Mouse (Mus musculus) adrenal gland, adult 8-10 months (tissue): Measurements from ENCODE around the gene Phactr1. TPM values are rescaled to one million over a fixed set of nuclear protein-coding genes. Genes with fewer than 3 reads are reported as not detected.

ENCODE experiments used
- DNase-seq: peaks from one replicate; pipeline ENCODE4 v3.0.0; 2022
- total RNA-seq, 4 experiments: library from RNA; stranded (reverse); gene quantifications; 2 replicates each; pipeline ENCODE4 v1.2.4; 2022

Gene Phactr1
- total RNA-seq, 4 experiments from 2014 or later: 7.6 to 17.8 (median 12.5) TPM

- no peak for DNase-seq
These were observed 362.3 kb downstream of the Phactr1 start for GRCm38 (mm10) chr13:43042766-43043165.

GRCm38 (mm10) chr13:43048553-43048952 is 368.1 kb downstream of the Phactr1 start:
- DNase-seq: no peak

- DNase-seq: no peak
These were observed 372.8 kb downstream of the Phactr1 start for GRCm38 (mm10) chr13:43053201-43053600.

- no peak for DNase-seq
These were observed 374.7 kb downstream of the Phactr1 start for GRCm38 (mm10) chr13:43055136-43055535.

GRCm38 (mm10) chr13:43057104-43057503 is 376.7 kb downstream of the Phactr1 start:
- no peak for DNase-seq

DNA sequence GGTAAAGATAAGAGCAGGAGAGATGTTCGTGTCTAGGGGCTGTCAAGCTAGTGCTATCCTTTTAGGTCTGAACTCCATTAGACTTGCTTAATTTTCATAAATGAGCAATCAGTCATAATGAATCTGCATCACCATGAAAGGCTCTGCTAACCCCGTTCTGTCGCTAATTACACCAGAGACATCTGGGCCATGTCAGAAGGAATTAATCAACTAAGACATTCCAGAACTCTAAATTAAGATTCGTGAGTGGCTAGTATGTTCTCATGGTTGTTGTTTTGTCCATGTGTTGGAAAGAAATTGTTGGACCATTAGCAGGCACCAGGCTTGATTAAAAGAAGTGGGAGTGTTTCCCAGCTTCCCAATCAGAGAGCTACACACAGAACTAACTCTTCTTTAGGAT is 382.9 kb downstream of the Phactr1 start:
- no peak for DNase-seq

- no peak for DNase-seq
These were observed 388.4 kb downstream of the Phactr1 start for GRCm38 (mm10) chr13:43068716-43069265.

- peak; percentile 14 for DNase-seq
These were observed 390.1 kb downstream of the Phactr1 start for GRCm38 (mm10) chr13:43070496-43070895.

DNA sequence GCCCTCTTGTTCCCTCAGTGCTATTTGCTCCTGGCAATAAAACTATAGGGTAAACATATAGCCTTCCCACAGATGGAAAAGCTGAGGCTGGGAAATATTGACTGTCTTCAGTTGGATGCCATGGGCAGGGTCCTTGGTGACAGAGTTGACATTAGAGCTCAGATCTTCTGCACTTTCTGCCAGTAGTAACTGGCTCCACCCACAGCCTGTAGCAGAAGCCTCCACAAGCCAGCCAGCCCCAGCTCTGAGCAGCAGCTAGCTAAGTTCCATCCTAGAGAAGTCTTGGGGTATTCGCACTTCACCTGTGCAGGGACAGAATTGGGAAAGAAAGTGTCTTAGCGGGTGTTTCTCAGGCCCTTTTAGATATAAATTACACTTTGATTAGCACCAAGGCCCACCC is 390.5 kb downstream of the Phactr1 start:
- DNase-seq: no peak

- no peak for DNase-seq
These were observed 395.0 kb downstream of the Phactr1 start for GRCm38 (mm10) chr13:43075456-43075855.

DNA sequence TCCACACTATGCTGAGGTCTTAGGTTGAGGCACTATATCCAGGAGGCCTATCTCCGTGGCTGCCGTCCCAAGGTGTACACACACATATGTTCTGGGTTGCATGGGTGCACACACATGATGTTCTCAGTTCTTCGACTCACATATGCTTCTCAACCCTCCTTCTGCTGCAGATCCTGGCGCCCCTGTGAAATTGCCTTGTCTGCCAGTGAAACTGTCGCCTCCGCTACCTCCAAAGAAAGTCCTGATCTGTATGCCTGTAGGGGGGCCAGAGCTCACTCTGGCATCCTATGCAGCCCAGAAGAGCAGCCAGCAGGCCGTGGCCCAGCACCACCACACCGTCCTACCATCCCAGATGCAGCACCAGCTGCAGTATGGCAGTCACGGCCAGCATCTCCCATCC is 397.1 kb downstream of the Phactr1 start:
- no peak for DNase-seq

GRCm38 (mm10) chr13:43085226-43085625 is 404.8 kb downstream of the Phactr1 start:
- peak; percentile 5 for DNase-seq

- DNase-seq: no peak
These were observed 413.9 kb downstream of the Phactr1 start for GRCm38 (mm10) chr13:43094365-43094764.

- DNase-seq: no peak
These were observed 422.5 kb downstream of the Phactr1 start for GRCm38 (mm10) chr13:43102943-43103342.

- no peak for DNase-seq
These were observed 424.1 kb downstream of the Phactr1 start for GRCm38 (mm10) chr13:43104496-43104895.

DNA sequence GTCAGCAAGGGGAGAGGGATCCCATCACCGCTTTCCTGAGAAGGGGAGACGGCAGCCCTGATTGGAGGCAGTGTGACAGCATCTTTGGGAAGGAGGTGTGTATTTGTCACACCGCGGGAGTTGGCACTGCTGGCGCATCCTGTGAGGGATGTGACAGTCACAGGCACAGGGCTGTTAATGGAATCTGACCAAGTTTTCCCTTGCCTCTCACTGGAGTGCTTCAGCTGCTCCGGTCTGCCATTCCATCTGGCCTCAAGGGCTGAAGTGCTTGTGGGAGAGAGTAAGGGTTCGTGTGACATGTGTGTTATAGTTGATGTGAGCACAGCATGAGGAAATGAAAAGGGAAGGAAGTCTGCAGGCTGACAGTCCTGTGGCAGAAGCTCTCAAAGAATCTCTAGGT is 431.9 kb downstream of the Phactr1 start:
- DNase-seq: no peak

GRCm38 (mm10) chr13:43112707-43113106 is 432.3 kb downstream of the Phactr1 start:
- no peak for DNase-seq

DNA sequence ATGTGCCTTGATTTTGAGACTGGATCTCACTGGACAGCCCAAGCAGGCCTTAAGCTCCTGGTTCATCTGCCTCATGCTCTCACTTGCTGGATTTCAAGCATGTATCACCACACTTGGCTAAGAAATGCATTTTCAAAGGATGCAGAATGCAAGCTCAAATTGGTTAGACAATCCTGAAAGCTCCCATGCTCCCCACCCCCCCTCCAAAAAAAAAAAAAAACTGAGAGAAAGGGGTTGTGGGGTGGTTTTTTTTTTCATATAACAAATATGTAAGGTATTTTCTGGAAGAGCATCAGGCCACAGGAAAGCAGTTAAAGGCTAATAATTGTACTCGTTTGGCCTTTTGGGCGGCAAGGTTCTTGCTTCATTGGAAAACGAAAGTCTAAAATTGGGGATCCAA is 432.7 kb downstream of the Phactr1 start:
- no peak for DNase-seq

GRCm38 (mm10) chr13:43122306-43123070 is 442.1 kb downstream of the Phactr1 start:
- DNase-seq: no peak

- DNase-seq: no peak
These were observed 443.7 kb downstream of the Phactr1 start for GRCm38 (mm10) chr13:43123895-43124682.

DNA sequence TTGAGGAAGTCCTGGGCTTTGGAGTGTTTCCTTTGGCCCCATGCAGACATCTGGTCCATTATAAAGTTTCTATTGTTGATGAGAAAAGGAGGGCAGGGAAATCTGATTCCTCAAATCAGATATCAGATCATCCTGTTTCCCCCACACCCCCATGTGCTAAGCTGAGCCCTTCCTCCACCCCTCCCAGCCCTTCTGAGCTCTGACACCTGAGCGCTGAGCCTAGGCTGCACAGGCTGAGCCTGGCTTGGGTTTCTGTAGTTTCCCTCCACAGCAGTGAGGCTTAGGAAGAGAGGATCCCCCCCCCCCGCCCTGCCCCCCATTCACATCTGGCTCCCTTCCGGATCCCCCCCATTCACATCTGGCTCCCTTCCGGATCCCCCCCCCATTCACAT is 444.3 kb downstream of the Phactr1 start:
- no peak for DNase-seq

GRCm38 (mm10) chr13:43130161-43130560 is 449.7 kb downstream of the Phactr1 start:
- no peak for DNase-seq

- DNase-seq: no peak
These were observed 451.3 kb downstream of the Phactr1 start for GRCm38 (mm10) chr13:43131741-43132191.
